Mouse (Mus musculus): Measurements from ENCODE around the gene Tmem117.

Tmem117 gene

DNA sequence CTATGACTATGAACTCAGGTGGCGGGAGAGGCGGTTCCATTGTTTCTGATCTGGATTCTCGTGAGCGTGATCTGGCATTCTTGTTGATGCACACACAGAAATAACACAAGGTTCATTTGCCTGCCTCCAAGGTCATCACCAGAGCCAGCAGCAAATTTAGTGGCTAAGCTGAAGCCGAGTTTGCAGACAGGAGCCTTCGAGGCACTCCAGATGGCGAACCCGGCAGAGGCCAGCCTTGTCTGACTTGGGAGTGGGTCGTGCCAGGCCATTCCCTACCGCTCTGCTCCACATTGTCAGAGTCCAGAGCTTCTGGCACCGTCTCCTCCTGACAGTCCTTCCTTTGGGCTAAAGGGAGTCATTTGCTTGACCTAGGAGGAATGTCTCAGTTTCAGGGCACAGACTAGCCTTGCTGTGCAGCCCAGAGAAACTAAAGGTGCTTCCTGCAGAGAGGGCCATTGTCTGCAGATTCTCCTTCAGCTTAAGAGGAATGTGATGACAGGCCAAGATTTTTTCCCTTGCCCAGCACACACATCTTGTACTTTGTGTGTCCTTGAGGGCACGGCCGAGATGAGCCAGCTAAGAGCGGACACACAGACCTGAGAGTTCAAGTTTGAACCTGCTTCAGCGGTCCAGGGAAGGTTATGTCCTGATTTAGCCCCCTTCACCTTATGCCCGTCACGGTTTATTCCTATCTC is 20.2 kb downstream of the Tmem117 start:
- DNase-seq (ENCODE audit: low read depth): no peak

GRCm38 (mm10) chr15:94649766-94650120 is 20.7 kb downstream of the Tmem117 start:
- DNase-seq (ENCODE audit: low read depth): no peak

DNA sequence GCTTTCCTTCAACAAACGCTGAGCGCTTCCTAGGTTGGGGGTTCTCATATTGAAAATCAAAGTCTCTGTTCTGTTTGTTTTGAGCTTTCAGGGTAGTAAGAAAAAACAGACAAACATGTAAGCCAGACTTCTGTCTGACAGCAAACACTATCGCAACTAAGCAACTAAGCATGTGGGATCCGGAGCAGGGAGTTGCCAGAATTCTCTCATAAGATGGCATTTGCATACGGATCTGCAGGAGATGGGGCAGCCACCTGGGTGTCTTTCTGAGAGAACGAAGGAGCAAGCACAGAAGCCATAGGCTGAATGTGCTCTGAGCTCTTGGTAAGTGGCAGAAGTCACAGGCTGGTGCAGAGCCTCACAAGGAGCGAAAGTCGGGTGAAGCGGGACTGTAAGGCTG is 22.3 kb downstream of the Tmem117 start:
- no peak for DNase-seq (ENCODE audit: low read depth)

DNA sequence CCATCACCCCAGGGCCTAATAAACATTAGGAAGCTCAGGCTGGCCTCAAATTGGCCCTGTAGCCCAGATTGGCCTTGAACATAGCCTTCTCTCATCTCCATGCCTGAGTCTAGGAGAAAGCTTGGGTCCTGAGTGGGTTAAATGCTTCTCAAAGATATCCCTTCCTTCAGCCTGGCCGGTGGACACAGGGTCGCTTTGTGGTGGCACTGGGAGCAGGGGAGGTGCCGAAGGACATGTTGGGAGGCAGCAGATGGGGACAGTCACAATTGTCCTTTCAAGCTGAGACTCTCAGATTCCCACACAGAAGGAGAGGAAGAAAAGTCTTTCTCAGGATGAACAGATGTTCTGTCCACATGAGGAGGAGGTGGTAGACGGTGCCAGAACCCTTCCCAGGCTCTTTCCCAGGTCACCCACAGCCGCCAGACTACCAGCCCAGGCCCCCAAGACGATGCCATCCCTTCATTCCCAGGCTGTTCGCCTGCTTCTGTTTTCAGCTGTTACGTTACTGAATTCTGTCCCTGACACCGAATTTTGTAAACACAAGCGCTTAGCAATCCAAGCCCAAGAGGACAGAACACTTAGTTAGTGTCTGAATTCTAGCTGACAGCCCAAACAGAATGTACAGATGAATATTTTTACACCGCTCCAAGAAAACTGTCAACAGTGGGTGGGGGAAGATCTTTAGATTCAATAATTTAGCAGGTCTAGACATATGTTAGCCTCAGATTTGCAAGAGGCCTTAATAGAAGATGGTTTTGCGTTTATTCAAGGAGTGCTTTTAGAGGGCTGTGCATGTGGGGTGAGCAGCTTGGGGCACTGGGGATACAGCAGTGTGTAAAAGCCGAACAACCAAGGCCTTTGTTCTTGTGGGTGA is 23.2 kb downstream of the Tmem117 start:
- no peak for DNase-seq (ENCODE audit: low read depth)

DNA sequence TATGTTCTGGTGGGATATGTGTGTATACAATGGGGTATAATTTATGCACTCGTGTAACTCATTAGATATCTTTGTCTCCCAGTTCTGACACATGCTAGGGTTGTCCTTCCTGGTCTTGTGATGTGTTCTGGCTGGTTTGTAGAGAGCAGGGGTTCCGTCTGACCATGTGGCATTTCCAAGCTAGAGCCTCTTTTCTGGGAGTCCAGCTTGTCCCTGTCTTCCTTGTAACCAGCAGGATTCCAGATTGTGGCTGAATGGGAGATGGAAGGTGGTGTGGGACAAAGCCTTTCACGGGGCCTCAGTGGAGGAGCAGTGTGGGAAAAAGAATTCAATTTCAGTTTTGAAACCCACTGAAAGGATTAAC is 23.8 kb downstream of the Tmem117 start:
- no peak for DNase-seq (ENCODE audit: low read depth)

DNA sequence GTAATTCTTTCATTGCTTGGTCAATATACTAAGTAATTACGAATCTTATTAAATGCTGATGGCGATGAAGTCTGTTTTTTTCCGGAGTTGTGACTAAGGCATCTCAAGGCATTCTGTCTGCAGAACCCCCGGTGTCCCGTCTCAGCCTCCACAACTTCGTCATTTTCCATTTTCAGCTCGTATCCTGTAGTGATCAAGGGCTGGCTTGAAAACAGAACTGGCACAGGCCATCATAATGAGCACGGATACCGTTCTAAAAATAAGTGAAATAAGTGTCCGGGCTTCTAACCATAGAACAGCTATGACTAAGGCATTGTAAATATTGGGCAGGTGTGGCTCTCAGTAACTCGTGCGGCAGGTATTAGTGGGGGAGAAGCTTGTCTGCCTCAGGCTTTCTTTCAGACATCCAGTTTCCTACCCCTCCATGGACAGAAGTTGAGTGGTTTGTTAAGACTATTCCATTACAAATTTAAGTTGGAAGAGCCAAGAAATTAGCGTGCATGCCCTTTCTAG is 26.8 kb downstream of the Tmem117 start:
- DNase-seq (ENCODE audit: low read depth): no peak

DNA sequence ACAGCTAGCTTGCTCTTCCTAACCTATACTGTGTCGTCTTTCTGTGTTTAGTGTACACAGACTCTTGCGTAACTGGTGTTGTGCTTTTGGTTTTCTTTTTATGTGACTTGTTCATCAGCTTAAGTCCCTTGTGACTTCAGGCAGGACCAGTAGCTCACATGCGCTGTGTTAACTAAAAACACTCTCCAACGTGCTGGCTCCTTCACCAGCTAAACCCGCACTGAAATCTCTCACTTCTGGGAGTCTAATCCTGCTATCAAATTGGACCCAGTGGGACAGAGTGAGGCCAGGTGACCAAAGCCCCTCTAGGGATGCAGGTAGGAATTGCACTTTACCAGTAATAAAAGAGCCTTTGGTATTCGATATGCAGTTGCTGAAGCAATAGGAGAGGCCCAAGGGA is 28.9 kb downstream of the Tmem117 start:
- no peak for DNase-seq (ENCODE audit: low read depth)

DNA sequence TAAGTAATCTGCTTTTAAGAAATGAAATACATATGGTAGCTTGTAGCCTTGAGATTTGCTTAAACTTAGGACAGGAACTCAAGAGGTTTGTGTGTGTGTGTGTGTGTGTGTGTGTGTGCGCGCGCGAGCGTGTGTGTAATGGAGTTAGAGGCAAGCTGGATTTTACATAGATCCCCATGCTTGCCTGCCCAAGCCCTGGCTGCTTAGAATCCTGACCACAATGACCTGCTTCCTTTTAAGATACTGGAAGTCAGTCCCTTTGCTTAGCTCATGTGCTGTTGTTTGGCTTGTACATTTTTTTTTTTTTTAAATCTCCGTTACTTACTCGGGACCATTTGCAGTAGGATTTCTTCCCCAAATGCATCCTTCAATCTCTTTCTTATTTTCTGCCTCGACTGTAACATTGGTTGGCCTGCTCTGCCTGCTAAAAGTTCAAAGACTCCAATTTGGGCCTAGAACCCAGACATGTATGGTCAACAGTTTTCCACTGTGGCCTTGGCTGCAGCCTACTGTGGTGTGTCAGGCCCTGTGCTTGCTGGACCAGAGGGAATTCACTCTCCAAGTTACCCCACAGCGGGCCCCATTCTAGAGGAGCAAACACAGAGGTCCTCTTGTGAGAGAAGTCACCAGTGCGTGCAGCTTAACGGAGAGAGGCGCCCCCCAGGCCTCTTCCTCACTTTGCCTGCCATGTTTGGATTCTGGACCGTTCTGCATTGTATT is 29.5 kb downstream of the Tmem117 start:
- DNase-seq (ENCODE audit: low read depth): no peak

- no peak for DNase-seq (ENCODE audit: low read depth)
Measured at GRCm38 (mm10) chr15:94659112-94659437, 30.0 kb downstream of the Tmem117 start.

GRCm38 (mm10) chr15:94660913-94661312 is 31.9 kb downstream of the Tmem117 start:
- DNase-seq (ENCODE audit: low read depth): no peak

GRCm38 (mm10) chr15:94661398-94661797 is 32.4 kb downstream of the Tmem117 start:
- peak; percentile 38 for DNase-seq (ENCODE audit: low read depth)

- no peak for DNase-seq (ENCODE audit: low read depth)
Measured at GRCm38 (mm10) chr15:94664612-94665011, 35.6 kb downstream of the Tmem117 start.

GRCm38 (mm10) chr15:94681135-94681534 is 52.1 kb downstream of the Tmem117 start:
- DNase-seq (ENCODE audit: low read depth): no peak

- DNase-seq (ENCODE audit: low read depth): no peak
Measured at GRCm38 (mm10) chr15:94684269-94684668, 55.2 kb downstream of the Tmem117 start.

GRCm38 (mm10) chr15:94687176-94687575 is 58.1 kb downstream of the Tmem117 start:
- DNase-seq (ENCODE audit: low read depth): no peak

GRCm38 (mm10) chr15:94687629-94688028 is 58.6 kb downstream of the Tmem117 start:
- no peak for DNase-seq (ENCODE audit: low read depth)

DNA sequence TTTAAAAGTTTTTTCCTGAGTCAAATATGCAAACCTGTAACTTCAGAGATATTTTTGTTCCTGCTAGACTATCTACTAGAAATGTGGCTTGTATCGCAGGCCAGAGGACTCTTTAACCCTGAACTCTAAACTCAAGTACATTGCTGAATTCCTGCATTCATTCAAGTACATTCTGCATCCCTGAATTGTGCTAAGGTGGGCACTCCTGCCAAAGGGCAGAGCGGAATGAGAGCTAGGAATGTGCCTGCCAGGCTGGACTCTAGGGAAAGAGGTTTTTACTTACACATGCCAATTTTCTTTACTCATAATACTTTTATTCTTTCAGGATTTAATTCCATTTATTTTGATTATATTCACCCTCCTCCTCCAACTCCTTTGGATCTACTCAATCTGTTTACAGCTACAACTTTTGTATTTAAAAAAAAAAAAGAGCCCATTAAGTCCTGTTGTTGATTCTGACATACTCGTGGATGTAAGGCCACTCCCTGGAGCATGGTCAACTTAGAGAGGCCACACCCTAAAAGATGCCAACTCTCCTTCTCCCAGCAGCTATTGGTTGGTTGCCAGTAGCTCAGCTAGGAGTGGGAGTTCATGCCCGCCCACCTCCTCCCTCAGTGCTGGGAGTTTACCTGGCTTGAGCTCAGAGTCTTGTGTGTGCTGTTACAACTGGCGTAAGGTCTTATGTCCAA is 60.3 kb downstream of the Tmem117 start:
- DNase-seq (ENCODE audit: low read depth): no peak

DNA sequence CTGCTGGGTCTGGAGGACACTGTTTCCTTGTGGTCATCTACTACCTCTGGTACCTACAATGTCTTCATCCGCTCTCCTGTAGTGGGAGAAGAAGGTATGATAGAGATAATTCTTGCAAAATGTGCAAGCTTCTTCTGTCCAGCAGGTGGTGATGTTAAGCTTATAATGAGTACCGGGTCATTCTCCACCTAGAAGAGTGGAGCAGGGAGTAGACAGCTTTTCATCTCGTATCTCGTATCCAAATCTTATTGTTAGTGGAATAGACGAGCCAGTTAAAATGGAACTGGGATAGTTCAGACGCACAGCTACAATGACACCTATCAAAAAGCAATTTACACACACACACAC is 60.8 kb downstream of the Tmem117 start:
- no peak for DNase-seq (ENCODE audit: low read depth)

- DNase-seq (ENCODE audit: low read depth): peak; percentile 17
Measured at GRCm38 (mm10) chr15:94722759-94723158, 93.7 kb downstream of the Tmem117 start.

GRCm38 (mm10) chr15:94732104-94732503 is 103.1 kb downstream of the Tmem117 start:
- no peak for DNase-seq (ENCODE audit: low read depth)

DNA sequence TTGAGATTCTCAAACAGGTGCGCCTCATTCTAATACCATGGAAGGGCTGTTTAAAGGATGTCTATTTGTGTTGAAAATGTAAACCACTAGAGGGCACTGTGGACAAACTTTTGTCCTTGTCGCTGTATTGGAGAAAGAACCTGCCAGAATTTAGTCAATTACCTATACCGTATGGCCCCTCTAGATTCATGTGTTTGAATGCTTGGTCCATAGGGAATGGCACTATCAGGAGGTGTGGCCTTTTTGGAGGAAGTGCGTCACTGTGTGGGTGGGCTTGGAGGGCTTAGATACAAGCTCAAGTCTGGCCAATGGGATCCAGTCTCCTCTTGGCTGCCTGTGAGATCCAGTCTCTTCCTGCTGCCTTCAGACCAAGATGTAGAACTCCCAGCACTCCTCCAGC is 140.2 kb downstream of the Tmem117 start:
- peak; percentile 19 for DNase-seq (ENCODE audit: low read depth)

DNA sequence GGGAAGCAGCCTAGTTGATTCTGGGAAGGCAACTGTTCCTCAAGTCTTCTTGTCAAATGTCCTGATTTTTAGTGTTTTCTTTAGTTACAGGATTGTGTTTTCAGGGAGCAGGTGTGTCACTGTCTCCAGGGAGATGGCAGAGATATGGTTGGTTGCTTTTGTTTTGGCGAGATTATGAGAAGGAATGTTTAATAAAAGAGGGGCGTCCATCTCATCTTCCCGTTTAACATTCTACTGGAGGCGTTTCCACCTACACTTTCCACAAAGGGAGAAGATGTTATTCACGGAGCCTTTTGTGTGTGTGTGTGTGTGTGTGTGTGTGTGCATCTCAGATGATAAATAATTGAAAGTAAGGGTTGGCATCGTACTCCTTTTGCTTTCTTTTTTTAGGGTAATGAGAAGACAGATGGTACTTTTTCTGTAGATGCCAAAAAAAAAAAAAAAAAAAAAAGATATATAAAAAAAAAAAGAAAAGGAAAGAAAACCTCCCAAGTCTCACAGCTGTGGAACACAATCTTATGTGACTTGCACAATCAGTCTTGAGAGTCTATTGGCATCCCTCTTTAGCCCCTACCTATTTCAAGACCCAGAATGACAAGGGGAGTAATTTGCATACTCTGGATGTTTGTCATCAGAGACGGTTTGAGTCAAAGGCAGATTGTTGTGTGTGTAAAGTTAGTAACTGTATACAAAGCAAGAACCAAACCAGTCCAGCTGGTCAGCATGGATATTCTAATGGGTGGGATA is 142.0 kb downstream of the Tmem117 start:
- DNase-seq (ENCODE audit: low read depth): no peak
